In genomic region chr11:70345061-70345460, GRCm38 (mm10) we compare ENCODE assay signal across 32 mouse cellular contexts. TPM values are rescaled to one million over a fixed set of nuclear protein-coding genes. Genes with fewer than 3 reads are reported as not detected.
"Had no signal": no experiment of that assay in that cellular context is flagged by ENCODE, and none has a peak within 500 bp of the region (broad histone marks: within the 10 kb centered on the region; RNA-seq: fewer than 3 reads in every experiment).

No protein-coding gene starts in this region.

- ATAC-seq: hindbrain, embryonic 16.5 days; inflammation-experienced regulatory T-cells, adult 6 months; intestine, embryonic 15.5 days; intestine, postnatal 0 days had no signal

- H3K27ac ChIP-seq: gastrocnemius, adult 2 months; hindbrain, embryonic 10.5 days; hindbrain, embryonic 12.5 days; hindbrain, embryonic 14.5 days; intestine, embryonic 15.5 days; layer of hippocampus, adult 2 months; left cerebral cortex, adult 2 months; limb, embryonic 12.5 days; liver, embryonic 13.5 days; liver, embryonic 15.5 days had no signal

- H3K4me3 ChIP-seq: gastrocnemius, adult 2 months; heart, embryonic 12.5 days; hindbrain, embryonic 10.5 days; hindbrain, embryonic 12.5 days; intestine, embryonic 15.5 days; layer of hippocampus, adult 2 months; left cerebral cortex, adult 2 months; limb, embryonic 12.5 days; liver, embryonic 13.5 days; liver, embryonic 15.5 days had no signal

- H3K4me2 ChIP-seq: heart, embryonic 12.5 days; hindbrain, embryonic 12.5 days; hindbrain, embryonic 14.5 days; intestine, embryonic 15.5 days; limb, embryonic 12.5 days; liver, embryonic 11.5 days; liver, embryonic 13.5 days; liver, embryonic 15.5 days had no signal

- H3K9ac ChIP-seq: heart, embryonic 12.5 days; hindbrain, embryonic 12.5 days; hindbrain, embryonic 14.5 days; intestine, embryonic 15.5 days; limb, embryonic 12.5 days; liver, embryonic 13.5 days; liver, embryonic 15.5 days had no signal

- H3K9me3 ChIP-seq: heart, embryonic 12.5 days; hindbrain, embryonic 10.5 days; hindbrain, embryonic 12.5 days; intestine, embryonic 15.5 days; limb, embryonic 12.5 days; liver, embryonic 13.5 days; liver, embryonic 15.5 days had no signal

- H3K36me3 ChIP-seq: heart, embryonic 12.5 days; hindbrain, embryonic 10.5 days; hindbrain, embryonic 12.5 days; intestine, embryonic 15.5 days; limb, embryonic 12.5 days; liver, embryonic 13.5 days; liver, embryonic 15.5 days had no signal

- H3K4me1 ChIP-seq: heart, embryonic 12.5 days; hindbrain, embryonic 10.5 days; hindbrain, embryonic 12.5 days; intestine, embryonic 15.5 days; limb, embryonic 12.5 days; liver, embryonic 13.5 days; liver, embryonic 15.5 days had no signal

- DNase-seq: gastrocnemius, adult 2 months; gastrocnemius, postnatal 10 days; gastrocnemius, postnatal 25 days; heart, postnatal 10 days; heart, postnatal 4 days; kidney, adult 18-20 months; kidney, adult 8-10 months; kidney, postnatal 10 days; kidney, postnatal 25 days; kidney, postnatal 4 days; left cerebral cortex, postnatal 4 days; liver; liver, embryonic 13.5 days had no signal

RNA-seq across cellular contexts. Expression of gene Alox15, which starts 6.8 kb away (rescaled TPM):
- total RNA-seq: layer of hippocampus, postnatal 10 days; layer of hippocampus, postnatal 25 days; left cerebral cortex, adult 2 months; left cerebral cortex, postnatal 25 days; left cerebral cortex, postnatal 4 days had no signal
- polyA plus RNA-seq: heart, embryonic 14.5 days; hindbrain, embryonic 12.5 days; hindbrain, embryonic 16.5 days had no signal

RNA-seq across cellular contexts. Expression of gene Alox12e, which starts 22.6 kb away (rescaled TPM):
- total RNA-seq: gastrocnemius, adult 2 months; gastrocnemius, postnatal 10 days; gastrocnemius, postnatal 25 days; granulocyte monocyte progenitor cell, adult 5-6 weeks; heart, postnatal 10 days; layer of hippocampus, adult 2 months; layer of hippocampus, postnatal 10 days; layer of hippocampus, postnatal 25 days had no signal
- polyA plus RNA-seq: heart, embryonic 12.5 days; heart, embryonic 14.5 days; hindbrain, embryonic 10.5 days; hindbrain, embryonic 12.5 days; hindbrain, embryonic 14.5 days; inflammation-experienced regulatory T-cells, adult 6 months; intestine, embryonic 15.5 days; intestine, postnatal 0 days; kidney, embryonic 14.5 days; limb, embryonic 12.5 days; liver, embryonic 11.5 days had no signal
